Mouse (Mus musculus) brain, embryonic 14.5 days (tissue): ENCODE data around the gene Ccnh.

ENCODE experiments used
- CTCF ChIP-seq: fragments of 200-500 bp; IDR thresholded peaks from 2 replicates; pipeline ENCODE4 v1.5.1; 2012; ENCODE audit warnings: inconsistent platforms, mild to moderate bottlenecking, moderate library complexity, borderline replicate concordance; ENCODE audit not compliant: insufficient read depth, insufficient read length; ENCODE audit errors: extremely low read depth
- POLR2A ChIP-seq: fragments of 200-500 bp; IDR thresholded peaks from 2 replicates; pipeline ENCODE4 v1.6.1; 2012; ENCODE audit warnings: mild to moderate bottlenecking, inconsistent platforms, borderline replicate concordance; ENCODE audit not compliant: poor library complexity, insufficient read depth, insufficient read length, severe bottlenecking; ENCODE audit errors: extremely low read depth

DNA sequence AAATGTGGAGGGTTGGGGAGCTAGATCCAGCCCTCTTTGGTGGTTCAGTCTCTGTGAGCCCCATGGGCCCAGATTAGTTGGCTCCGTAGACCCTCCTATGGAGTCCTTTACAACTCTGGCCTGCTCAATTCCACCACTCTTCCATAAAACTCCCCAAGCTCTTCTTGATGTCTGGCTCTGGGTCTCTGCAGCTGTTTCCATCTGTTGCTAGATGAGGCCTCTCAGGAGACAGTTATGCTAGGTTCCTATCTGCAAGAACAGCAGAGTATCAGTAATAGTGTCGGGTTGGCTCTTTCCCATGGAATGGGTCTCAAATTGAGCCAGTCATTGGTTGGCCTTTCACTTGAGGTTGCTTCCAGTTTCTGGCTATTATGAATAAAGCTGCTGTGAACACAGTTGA is 2.0 kb downstream of the Ccnh start:
- TF ChIP-seq POLR2A (no peak), CTCF (no peak)
